Mouse (Mus musculus) bone marrow macrophage, adult 2 months (primary cell): ENCODE measurements around the gene Vps54.

Source experiments
- CTCF ChIP-seq: IDR thresholded peaks from 2 replicates; pipeline ENCODE4 v1.5.1; 2012; ENCODE audit warnings: low read depth, mild to moderate bottlenecking, low read length, moderate library complexity
- POLR2A ChIP-seq: IDR thresholded peaks from 2 replicates; pipeline ENCODE4 v1.6.1; 2012; ENCODE audit warnings: mild to moderate bottlenecking, low read depth, low read length, borderline replicate concordance

GRCm38 (mm10) chr11:21303619-21304018 is 64.5 kb downstream of the Vps54 start:
- TF ChIP-seq CTCF (no peak), POLR2A (no peak)
